Mouse (Mus musculus) limb, embryonic 14.5 days (tissue): ENCODE measurements around the gene Zfp867. TPM values are rescaled to one million over a fixed set of nuclear protein-coding genes. Genes with fewer than 3 reads are reported as not detected.
A peak's percentile ranks its signal among the peaks of the same experiment; 100 is the strongest.

Experiments
- ATAC-seq: fragments of 200-750 bp; cut with Nextera tagmentation; 2 replicates; pipeline ENCODE4 v1.8.0; 2017; ENCODE audit warnings: low read depth, moderate number of reproducible peaks, moderate TSS enrichment; ENCODE audit not compliant: low FRiP score
- DNase-seq: peaks from one replicate; pipeline ENCODE4 v3.0.0-alpha.2; 2015; ENCODE audit warnings: low spot score
- H3K27ac ChIP-seq: fragments of 300-500 bp; sonication (generic); replicated peaks from 2 replicates; pipeline ENCODE4 v1.5.1; 2014; ENCODE audit warnings: low read depth, mild to moderate bottlenecking, low read length, moderate library complexity, mixed read lengths
- H3K27me3 ChIP-seq: fragments of 300-500 bp; sonication (generic); 2 replicates; pipeline ENCODE4 v1.6.1; 2014; ENCODE audit warnings: low read length, mixed read lengths; ENCODE audit not compliant: control insufficient read depth, insufficient read depth
- H3K36me3 ChIP-seq: fragments of 300-500 bp; sonication (generic); 2 replicates; pipeline ENCODE4 v1.6.1; 2014; ENCODE audit warnings: mild to moderate bottlenecking, low read length, moderate library complexity, mixed read lengths; ENCODE audit not compliant: control insufficient read depth, insufficient read depth
- H3K4me1 ChIP-seq: fragments of 300-500 bp; sonication (generic); 2 replicates; pipeline ENCODE4 v1.6.1; 2014; ENCODE audit warnings: antibody characterized with exemption, low read length, mixed read lengths; ENCODE audit not compliant: control insufficient read depth, insufficient read depth
- H3K4me2 ChIP-seq: fragments of 300-500 bp; sonication (generic); replicated peaks from 2 replicates; pipeline ENCODE4 v1.6.1; 2014; ENCODE audit warnings: low read depth, mild to moderate bottlenecking, low read length, moderate library complexity; ENCODE audit not compliant: severe bottlenecking
- H3K4me3 ChIP-seq: fragments of 300-500 bp; sonication (generic); replicated peaks from 2 replicates; pipeline ENCODE4 v1.5.1; 2014; ENCODE audit warnings: low read length
- H3K9ac ChIP-seq: fragments of 300-500 bp; sonication (generic); 2 replicates; pipeline ENCODE4 v1.6.1; 2014; ENCODE audit warnings: mild to moderate bottlenecking, low read depth, low read length, moderate library complexity; ENCODE audit not compliant: severe bottlenecking
- H3K9me3 ChIP-seq: fragments of 300-500 bp; sonication (generic); 2 replicates; pipeline ENCODE4 v1.6.1; 2016; ENCODE audit warnings: low read length; ENCODE audit not compliant: control insufficient read depth
- POLR2A ChIP-seq: fragments of 200-500 bp; IDR thresholded peaks from 2 replicates; pipeline ENCODE4 v1.8.0; 2012; ENCODE audit warnings: inconsistent platforms, mild to moderate bottlenecking, moderate library complexity, borderline replicate concordance; ENCODE audit not compliant: insufficient read depth, insufficient read length; ENCODE audit errors: extremely low read depth
- WGBS: fragments of 180-500 bp; shearing (Covaris S2); extraction: QIAGEN DNeasy Blood & Tissue Kit; methylation state at CpG from one replicate; pipeline ENCODE4 v1.1.7; 2014; 5-methylcytosine and 5-hydroxymethylcytosine counted together
- polyA plus RNA-seq, 2 experiments: library from polyadenylated mRNA; depleted of rRNA in 1 of 2; stranded (reverse) in 1 of 2; unstranded in 1 of 2; fragments of >200 nt; fragmentation: Nextera tagmentation in 1 of 2; extraction: Ambion mirVana in 1 of 2; gene quantifications; 2 replicates each; pipeline versions ENCODE4 v1.2.1 to v1.2.3; 2012 to 2014

Zfp867 gene
- polyA plus RNA-seq, 2 experiments = 4.8 to 10.7 TPM

DNA sequence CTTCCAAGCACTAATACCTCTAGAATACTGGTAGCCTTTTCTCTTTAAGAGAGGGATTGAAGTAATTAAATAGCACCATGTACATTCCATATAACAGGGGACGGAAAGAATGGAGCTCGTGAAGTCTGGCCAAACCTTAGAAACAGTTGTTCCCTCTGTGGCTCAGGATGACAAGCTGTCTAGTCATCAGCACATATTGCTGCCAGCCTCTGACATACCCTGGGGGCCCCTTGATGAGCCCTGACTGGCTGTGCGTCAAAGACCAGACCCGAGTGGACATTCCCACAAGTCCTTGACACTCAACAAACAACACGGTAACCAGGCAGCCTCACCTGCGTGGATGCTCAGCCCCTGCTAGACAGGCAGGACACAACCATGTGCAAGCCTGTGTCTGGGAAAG lies 60.2 kb downstream of the Zfp867 start:
- DNase-seq (peak; percentile 16), ATAC-seq (no peak)
- no peak for TF ChIP-seq POLR2A
- Histone ChIP-seq H3K27ac (no peak overlapping the region; the same call in 1 of the 2 replicates), H3K9ac (no peak overlapping the region), H3K4me1 (peaks cover 26% of the 10 kb centered on the region), H3K27me3 (no peaks in the 10 kb centered on the region), H3K36me3 (peaks cover 47% of the 10 kb centered on the region), H3K4me2 (no peak overlapping the region), H3K4me3 (no peak overlapping the region), H3K9me3 (no peaks in the 10 kb centered on the region)
- WGBS = 49% methylated on average over 6 of the region's 6 CpGs

Other genes with a start within 250 kb of the Zfp867 start
- gene Arf1, start 244.2 kb downstream of the Zfp867 start, polyA plus RNA-seq (2012; rRNA removed) = 690 and 777 TPM in 2 replicates
- 698 and 725 TPM in 2 replicates for gene Arf1, start 244.2 kb downstream of the Zfp867 start, polyA plus RNA-seq (2014; fragmentation: Nextera tagmentation; extraction: Ambion mirVana)
- 1.2 TPM in 2 replicates for gene Wnt3a, start 181.7 kb downstream of the Zfp867 start, polyA plus RNA-seq (2012; rRNA removed)
- 1.3 and 1.7 TPM in 2 replicates for gene Wnt3a, start 181.7 kb downstream of the Zfp867 start, polyA plus RNA-seq (2014; fragmentation: Nextera tagmentation; extraction: Ambion mirVana)
- gene Wnt9a, start 165.5 kb downstream of the Zfp867 start, polyA plus RNA-seq (2012; rRNA removed) = 11.8 and 15.0 TPM in 2 replicates
- 6.2 and 6.8 TPM in 2 replicates for gene Wnt9a, start 165.5 kb downstream of the Zfp867 start, polyA plus RNA-seq (2014; fragmentation: Nextera tagmentation; extraction: Ambion mirVana)
- 0.13 and 0.33 TPM in 2 replicates for gene Prss38, start 96.8 kb downstream of the Zfp867 start, polyA plus RNA-seq (2012; rRNA removed)
- not detected in 2 replicates for gene Prss38, start 96.8 kb downstream of the Zfp867 start, polyA plus RNA-seq (2014; fragmentation: Nextera tagmentation; extraction: Ambion mirVana)
- gene Jmjd4, start 22.4 kb downstream of the Zfp867 start, polyA plus RNA-seq (2012; rRNA removed) = 11.5 and 12.7 TPM in 2 replicates
- 11.7 and 12.6 TPM in 2 replicates for gene Jmjd4, start 22.4 kb downstream of the Zfp867 start, polyA plus RNA-seq (2014; fragmentation: Nextera tagmentation; extraction: Ambion mirVana)
- gene Snap47, start 21.3 kb downstream of the Zfp867 start, polyA plus RNA-seq (2012; rRNA removed) = 88.9 and 94.2 TPM in 2 replicates
- gene Snap47, start 21.3 kb downstream of the Zfp867 start, polyA plus RNA-seq (2014; fragmentation: Nextera tagmentation; extraction: Ambion mirVana) = 127 and 139 TPM in 2 replicates
- gene Zkscan17, start 54.3 kb upstream of the Zfp867 start, polyA plus RNA-seq (2012; rRNA removed) = 18.1 and 19.6 TPM in 2 replicates
- 19.5 and 21.5 TPM in 2 replicates for gene Zkscan17, start 54.3 kb upstream of the Zfp867 start, polyA plus RNA-seq (2014; fragmentation: Nextera tagmentation; extraction: Ambion mirVana)
- gene Nlrp3, start 69.1 kb upstream of the Zfp867 start, polyA plus RNA-seq (2012; rRNA removed) = 0.57 and 0.58 TPM in 2 replicates
- 0.48 and 0.65 TPM in 2 replicates for gene Nlrp3, start 69.1 kb upstream of the Zfp867 start, polyA plus RNA-seq (2014; fragmentation: Nextera tagmentation; extraction: Ambion mirVana)
- gene Olfr222, start 103.8 kb upstream of the Zfp867 start, polyA plus RNA-seq (2012; rRNA removed) = not detected in 2 replicates
- not detected in 2 replicates for gene Olfr222, start 103.8 kb upstream of the Zfp867 start, polyA plus RNA-seq (2014; fragmentation: Nextera tagmentation; extraction: Ambion mirVana)
- not detected in 2 replicates for gene Olfr223, start 120.8 kb upstream of the Zfp867 start, polyA plus RNA-seq (2012; rRNA removed)
- not detected in 2 replicates for gene Olfr223, start 120.8 kb upstream of the Zfp867 start, polyA plus RNA-seq (2014; fragmentation: Nextera tagmentation; extraction: Ambion mirVana)
- 122 and 128 TPM in 2 replicates for gene Mprip, start 188.8 kb upstream of the Zfp867 start, polyA plus RNA-seq (2012; rRNA removed)
- gene Mprip, start 188.8 kb upstream of the Zfp867 start, polyA plus RNA-seq (2014; fragmentation: Nextera tagmentation; extraction: Ambion mirVana) = 87.1 and 99.6 TPM in 2 replicates